Mouse (Mus musculus) C2C12 (cell line): Measurements from ENCODE around the gene Xrcc2. TPM values are rescaled to one million over a fixed set of nuclear protein-coding genes. Genes with fewer than 3 reads are reported as not detected.

Experiments used
- H3K27me3 ChIP-seq: one replicate; pipeline ENCODE4 v1.6.1; 2011; ENCODE audit not compliant: control insufficient read depth, insufficient read depth, insufficient read length
- H3K36me3 ChIP-seq: one replicate; pipeline ENCODE4 v1.6.1; 2011; ENCODE audit not compliant: control insufficient read depth, insufficient read depth
- H3K4me3 ChIP-seq: one replicate; pipeline ENCODE4 v1.5.1; 2011; ENCODE audit warnings: mild to moderate bottlenecking, control low read depth; ENCODE audit not compliant: poor library complexity, insufficient read depth, severe bottlenecking
- H3K79me2 ChIP-seq: one replicate; pipeline ENCODE4 v1.6.1; 2011; ENCODE audit not compliant: control insufficient read depth, insufficient read depth
- H3K79me3 ChIP-seq: one replicate; pipeline ENCODE4 v1.6.1; 2011; ENCODE audit warnings: low read depth, control low read depth
- H3ac ChIP-seq: one replicate; pipeline ENCODE3; 2011; ENCODE audit warnings: low read depth; ENCODE audit not compliant: control insufficient read depth, insufficient read length
- CEBPB ChIP-seq: IDR thresholded peaks from one replicate; pipeline ENCODE4 v1.6.1; 2011; ENCODE audit warnings: low read depth, mild to moderate bottlenecking, control low read depth, moderate library complexity
- CTCF ChIP-seq: IDR thresholded peaks from one replicate; pipeline ENCODE4 v1.5.1; 2011; ENCODE audit not compliant: control insufficient read depth, insufficient read depth, insufficient read length
- FOSL1 ChIP-seq: IDR thresholded peaks from one replicate; pipeline ENCODE4 v1.8.0; 2011; ENCODE audit warnings: mild to moderate bottlenecking, low read length; ENCODE audit not compliant: poor library complexity, insufficient read depth, severe bottlenecking
- MAX ChIP-seq: IDR thresholded peaks from one replicate; pipeline ENCODE4 v1.6.1; 2011; ENCODE audit warnings: mild to moderate bottlenecking, control low read depth
- MYOD1 ChIP-seq: IDR thresholded peaks from one replicate; pipeline ENCODE4 v1.6.1; 2011; ENCODE audit warnings: low read depth; ENCODE audit not compliant: control insufficient read depth, insufficient read length
- MYOG ChIP-seq: IDR thresholded peaks from one replicate; pipeline ENCODE4 v1.6.1; 2011; ENCODE audit not compliant: control insufficient read depth, insufficient read length; ENCODE audit errors: extremely low read depth
- USF1 ChIP-seq: IDR thresholded peaks from one replicate; pipeline ENCODE4 v1.6.1; 2011; ENCODE audit warnings: low read depth, mild to moderate bottlenecking, control low read depth, moderate library complexity
- polyA plus RNA-seq: library from polyadenylated mRNA; unstranded; fragments of >200 nt; fragmentation: generic; extraction: Trizol; gene quantifications from one replicate; pipeline ENCODE4 v1.2.1, GENCODE M21; 2012; ENCODE audit warnings: missing spikeins

Xrcc2 gene
- polyA plus RNA-seq, 1 experiment = 7.2 TPM

GRCm38 (mm10) chr5:25665516-25665915 lies 40.1 kb downstream of the Xrcc2 start:
- H3K79me2 ChIP-seq = no peaks in the 10 kb centered on the region
- TF ChIP-seq MAX (no peak), CEBPB (no peak), CTCF (no peak), MYOG (no peak), USF1 (no peak), FOSL1 (no peak), MYOD1 (no peak)
- no peaks in the 10 kb centered on the region for H3K36me3 ChIP-seq
- H3K27me3 ChIP-seq = no peaks in the 10 kb centered on the region
- no peak overlapping the region for H3K4me3 ChIP-seq
- H3ac ChIP-seq = no peak overlapping the region
- H3K79me3 ChIP-seq = no peaks in the 10 kb centered on the region

- no peak overlapping the region for H3ac ChIP-seq
- no peak for TF ChIP-seq MAX
- no peak for TF ChIP-seq MYOG
- TF ChIP-seq USF1 = no peak
- TF ChIP-seq CTCF = no peak
- H3K36me3 ChIP-seq = no peaks in the 10 kb centered on the region
- H3K79me2 ChIP-seq = no peaks in the 10 kb centered on the region
- no peaks in the 10 kb centered on the region for H3K79me3 ChIP-seq
- no peaks in the 10 kb centered on the region for H3K27me3 ChIP-seq
- no peak overlapping the region for H3K4me3 ChIP-seq
Observed at GRCm38 (mm10) chr5:25663165-25663564, 42.5 kb downstream of the Xrcc2 start.

- no peaks in the 10 kb centered on the region for H3K27me3 ChIP-seq
- H3ac ChIP-seq = no peak overlapping the region
- TF ChIP-seq CEBPB = no peak
- no peak for TF ChIP-seq MYOG
- no peak for TF ChIP-seq CTCF
- TF ChIP-seq FOSL1 = no peak
- TF ChIP-seq MAX = no peak
- TF ChIP-seq USF1 = no peak
- TF ChIP-seq MYOD1 = no peak
- H3K4me3 ChIP-seq = no peak overlapping the region
- H3K79me2 ChIP-seq = no peaks in the 10 kb centered on the region
- no peaks in the 10 kb centered on the region for H3K36me3 ChIP-seq
- H3K79me3 ChIP-seq = no peaks in the 10 kb centered on the region
Observed at GRCm38 (mm10) chr5:25654578-25654987, 51.0 kb downstream of the Xrcc2 start.

- no peaks in the 10 kb centered on the region for H3K36me3 ChIP-seq
- H3ac ChIP-seq = no peak overlapping the region
- no peaks in the 10 kb centered on the region for H3K79me3 ChIP-seq
- no peaks in the 10 kb centered on the region for H3K27me3 ChIP-seq
- H3K4me3 ChIP-seq = no peak overlapping the region
- TF ChIP-seq FOSL1 = no peak
- TF ChIP-seq MAX = no peak
- no peak for TF ChIP-seq CEBPB
- TF ChIP-seq MYOG = no peak
- TF ChIP-seq USF1 = no peak
- TF ChIP-seq MYOD1 = no peak
- no peak for TF ChIP-seq CTCF
- H3K79me2 ChIP-seq = no peaks in the 10 kb centered on the region
Observed at GRCm38 (mm10) chr5:25653377-25653776, 52.2 kb downstream of the Xrcc2 start.

- no peaks in the 10 kb centered on the region for H3K79me3 ChIP-seq
- no peak for TF ChIP-seq CEBPB
- TF ChIP-seq USF1 = no peak
- TF ChIP-seq FOSL1 = no peak
- TF ChIP-seq MYOD1 = no peak
- no peak for TF ChIP-seq CTCF
- TF ChIP-seq MYOG = no peak
- TF ChIP-seq MAX = no peak
- no peaks in the 10 kb centered on the region for H3K27me3 ChIP-seq
- H3K4me3 ChIP-seq = no peak overlapping the region
- H3K79me2 ChIP-seq = no peaks in the 10 kb centered on the region
- H3ac ChIP-seq = no peak overlapping the region
- H3K36me3 ChIP-seq = no peaks in the 10 kb centered on the region
Observed at GRCm38 (mm10) chr5:25652435-25652834, 53.2 kb downstream of the Xrcc2 start.

GRCm38 (mm10) chr5:25645661-25646364 lies 59.8 kb downstream of the Xrcc2 start:
- Histone ChIP-seq H3K36me3 (no peaks in the 10 kb centered on the region), H3K27me3 (no peaks in the 10 kb centered on the region), H3ac (no peak overlapping the region), H3K79me3 (no peaks in the 10 kb centered on the region), H3K4me3 (no peak overlapping the region), H3K79me2 (no peaks in the 10 kb centered on the region)
- TF ChIP-seq MYOG (no peak), MYOD1 (no peak), MAX (no peak), CTCF (no peak), CEBPB (no peak), USF1 (no peak), FOSL1 (no peak)
